Mouse (Mus musculus): ENCODE measurements around the gene Col27a1. TPM values are rescaled to one million over a fixed set of nuclear protein-coding genes. Genes with fewer than 3 reads are reported as not detected.

Col27a1 gene
- total and polyA plus RNA-seq, 2 experiments from 2014 or later: 1.4 to 9.5 TPM

DNA sequence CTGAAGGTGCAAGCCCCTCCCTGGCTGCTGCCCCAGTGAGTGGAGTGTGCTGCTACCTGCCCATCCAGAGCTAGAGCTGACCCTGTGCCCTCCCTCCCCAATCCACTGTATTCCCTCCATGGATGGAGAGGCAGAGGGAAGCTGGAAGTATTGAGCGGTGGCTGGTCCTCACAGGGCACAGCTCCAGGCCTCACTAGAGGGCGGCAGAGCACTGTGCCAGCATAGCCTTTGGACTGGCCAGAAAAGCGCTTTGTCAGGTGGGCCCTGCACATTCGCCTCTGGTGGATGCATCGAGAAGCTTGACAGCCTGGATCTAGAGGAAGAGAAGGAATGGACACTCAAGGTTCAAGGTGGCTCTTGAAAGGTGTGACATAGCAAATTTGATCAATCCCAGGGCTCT is 32.2 kb upstream of the Col27a1 start:
- Histone ChIP-seq H3K36me3 (ENCODE audit: insufficient read depth, low read length) (no peaks in the 10 kb centered on the region), H3K4me2 (ENCODE audit: low read depth, low read length) (no peak overlapping the region), H3K9ac (replicated peaks; ENCODE audit: low read length) (no peak overlapping the region), H3K9me3 (ENCODE audit: low read length) (no peaks in the 10 kb centered on the region), H3K4me3 (ENCODE audit: low read length) (no peak overlapping the region), H3K4me1 (ENCODE audit: insufficient read depth, low read length) (no peaks in the 10 kb centered on the region), H3K27me3 (ENCODE audit: insufficient read depth, low read length) (no peaks in the 10 kb centered on the region), H3K27ac (no peak overlapping the region)
- peak; percentile 92 for DNase-seq (ENCODE audit: low spot score)
- TF ChIP-seq CTCF (IDR thresholded peaks at IDR 0.05; ENCODE audit: low read depth): peak; percentile 96
- 11% methylated on average over 5 of the region's 5 CpGs for WGBS
- peak; percentile 92 for ATAC-seq

DNA sequence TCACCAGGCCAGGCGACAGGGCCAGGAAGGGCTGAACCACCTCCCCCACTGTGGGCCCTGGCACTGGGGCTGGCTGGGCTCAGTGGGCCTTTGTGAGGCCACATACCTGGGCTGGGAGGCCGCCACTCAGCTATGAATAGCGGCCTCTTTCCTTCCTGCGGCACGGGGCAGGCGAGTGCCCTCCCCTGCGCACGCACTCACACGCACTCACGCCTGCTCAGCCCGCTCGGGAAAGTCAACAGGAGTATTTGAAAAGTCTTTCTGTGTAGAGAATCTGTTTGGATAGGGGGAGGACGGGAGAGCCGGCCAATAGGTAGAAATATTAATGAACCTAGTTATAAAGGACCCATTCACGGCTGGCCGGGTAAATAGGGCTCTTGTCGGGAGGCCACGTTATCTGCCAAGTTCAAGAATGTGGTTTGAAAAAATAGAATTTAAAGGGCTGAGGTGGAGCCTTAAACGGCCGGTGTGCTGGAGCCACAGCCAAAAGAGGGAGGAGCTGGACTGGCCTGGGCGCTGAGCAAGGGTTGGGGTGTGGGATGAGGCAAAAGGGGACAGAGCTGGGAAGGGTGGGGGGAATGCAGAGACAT is 27.4 kb upstream of the Col27a1 start:
- 40% methylated on average over 21 of the region's 21 CpGs for WGBS
- H3K36me3 ChIP-seq (ENCODE audit: insufficient read depth, low read length): no peaks in the 10 kb centered on the region
- H3K27ac ChIP-seq: no peak overlapping the region
- no peak for TF ChIP-seq CTCF (IDR thresholded peaks at IDR 0.05; ENCODE audit: low read depth)
- H3K9me3 ChIP-seq (ENCODE audit: low read length): no peaks in the 10 kb centered on the region
- H3K27me3 ChIP-seq (ENCODE audit: insufficient read depth, low read length): no peaks in the 10 kb centered on the region
- DNase-seq (ENCODE audit: low spot score): no peak
- no peak overlapping the region for H3K9ac ChIP-seq (replicated peaks; ENCODE audit: low read length)
- H3K4me2 ChIP-seq (ENCODE audit: low read depth, low read length): no peak overlapping the region
- peak; percentile 50; the same call in 1 of the 2 replicates for ATAC-seq
- no peaks in the 10 kb centered on the region for H3K4me1 ChIP-seq (ENCODE audit: insufficient read depth, low read length)
- no peak overlapping the region for H3K4me3 ChIP-seq (ENCODE audit: low read length)

DNA sequence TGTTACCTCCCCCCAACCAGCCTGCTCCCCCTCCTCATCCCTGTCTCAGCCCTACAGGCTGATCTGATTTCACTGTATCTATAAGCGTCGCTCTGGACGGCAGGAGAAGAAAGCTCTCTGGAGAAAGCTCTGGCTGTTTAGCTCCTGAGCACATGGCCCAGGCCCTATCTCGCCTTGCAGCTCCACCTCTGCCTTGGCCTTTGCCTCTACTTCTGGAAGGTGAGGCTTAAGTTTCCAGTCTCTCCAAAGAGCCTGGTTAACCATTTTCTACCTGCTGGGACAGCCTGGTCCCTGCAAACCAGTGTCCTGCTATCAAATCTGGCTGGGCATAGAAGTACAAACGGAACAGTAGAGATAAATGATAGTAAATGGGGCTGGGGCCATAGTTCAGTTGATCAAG is 22.2 kb upstream of the Col27a1 start:
- 75% methylated on average over 5 of the region's 5 CpGs for WGBS
- Histone ChIP-seq H3K27me3 (ENCODE audit: insufficient read depth, low read length) (no peaks in the 10 kb centered on the region), H3K9ac (replicated peaks; ENCODE audit: low read length) (no peak overlapping the region), H3K27ac (no peak overlapping the region), H3K4me1 (ENCODE audit: insufficient read depth, low read length) (no peaks in the 10 kb centered on the region), H3K4me2 (ENCODE audit: low read depth, low read length) (no peak overlapping the region), H3K9me3 (ENCODE audit: low read length) (no peaks in the 10 kb centered on the region), H3K4me3 (ENCODE audit: low read length) (no peak overlapping the region), H3K36me3 (ENCODE audit: insufficient read depth, low read length) (no peaks in the 10 kb centered on the region)
- ATAC-seq: no peak
- no peak for DNase-seq (ENCODE audit: low spot score)
- TF ChIP-seq CTCF (IDR thresholded peaks at IDR 0.05; ENCODE audit: low read depth): no peak

DNA sequence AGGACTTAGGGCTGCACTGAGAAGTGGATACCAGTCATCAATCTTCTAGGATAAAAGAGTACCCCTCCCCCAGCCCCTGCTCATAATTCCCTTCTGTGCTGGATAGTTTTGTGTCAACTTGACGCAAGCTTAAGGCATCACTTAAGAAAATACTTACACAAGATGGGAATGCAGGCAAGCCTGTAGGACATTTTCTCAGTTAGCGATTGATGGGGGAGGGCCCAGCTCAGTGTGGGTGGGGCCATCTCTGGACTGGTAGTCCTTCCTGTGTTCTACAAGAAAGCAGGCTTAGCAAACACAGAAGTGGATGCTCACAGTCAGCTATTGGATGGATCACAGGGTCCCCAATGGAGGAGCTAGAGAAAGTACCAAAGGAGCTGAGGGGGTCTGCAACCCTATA is 19.4 kb upstream of the Col27a1 start:
- no peak for TF ChIP-seq CTCF (IDR thresholded peaks at IDR 0.05; ENCODE audit: low read depth)
- Histone ChIP-seq H3K4me2 (ENCODE audit: low read depth, low read length) (no peak overlapping the region), H3K9ac (replicated peaks; ENCODE audit: low read length) (no peak overlapping the region), H3K4me3 (ENCODE audit: low read length) (no peak overlapping the region), H3K4me1 (ENCODE audit: insufficient read depth, low read length) (no peaks in the 10 kb centered on the region), H3K36me3 (ENCODE audit: insufficient read depth, low read length) (no peaks in the 10 kb centered on the region), H3K27ac (no peak overlapping the region), H3K9me3 (ENCODE audit: low read length) (no peaks in the 10 kb centered on the region), H3K27me3 (ENCODE audit: insufficient read depth, low read length) (no peaks in the 10 kb centered on the region)
- 80% methylated on average over 2 of the region's 2 CpGs for WGBS
- DNase-seq (ENCODE audit: low spot score): no peak
- ATAC-seq: no peak

DNA sequence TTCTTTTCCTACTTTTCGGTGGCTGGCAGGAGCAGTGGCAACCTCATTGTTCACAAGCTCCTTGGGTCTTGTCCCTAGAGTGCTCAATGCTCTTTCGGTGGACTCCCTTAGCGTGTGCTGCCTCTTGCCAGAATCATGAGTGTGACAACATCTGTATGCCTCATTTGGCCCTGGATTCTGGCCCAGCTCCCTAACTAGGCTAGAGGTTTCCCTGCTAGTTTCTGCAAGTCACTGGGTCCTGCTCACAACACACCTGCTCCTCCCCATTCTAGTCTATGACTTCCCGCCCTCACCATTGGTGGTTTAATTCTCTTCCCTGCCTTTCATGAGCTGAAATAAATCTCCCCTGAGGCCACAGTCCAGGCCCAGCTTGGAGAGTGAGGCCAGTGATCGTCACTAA is 14.4 kb upstream of the Col27a1 start:
- no peaks in the 10 kb centered on the region for H3K9me3 ChIP-seq (ENCODE audit: low read length)
- no peak overlapping the region for H3K9ac ChIP-seq (replicated peaks; ENCODE audit: low read length)
- DNase-seq (ENCODE audit: low spot score) (no peak), ATAC-seq (no peak)
- TF ChIP-seq CTCF (IDR thresholded peaks at IDR 0.05; ENCODE audit: low read depth): no peak
- H3K4me1 ChIP-seq (ENCODE audit: insufficient read depth, low read length): no peaks in the 10 kb centered on the region
- H3K4me2 ChIP-seq (ENCODE audit: low read depth, low read length): no peak overlapping the region
- H3K27me3 ChIP-seq (ENCODE audit: insufficient read depth, low read length): no peaks in the 10 kb centered on the region
- H3K4me3 ChIP-seq (ENCODE audit: low read length): no peak overlapping the region
- WGBS: 91% methylated on average over 5 of the region's 5 CpGs
- no peak overlapping the region for H3K27ac ChIP-seq
- H3K36me3 ChIP-seq (ENCODE audit: insufficient read depth, low read length): no peaks in the 10 kb centered on the region

DNA sequence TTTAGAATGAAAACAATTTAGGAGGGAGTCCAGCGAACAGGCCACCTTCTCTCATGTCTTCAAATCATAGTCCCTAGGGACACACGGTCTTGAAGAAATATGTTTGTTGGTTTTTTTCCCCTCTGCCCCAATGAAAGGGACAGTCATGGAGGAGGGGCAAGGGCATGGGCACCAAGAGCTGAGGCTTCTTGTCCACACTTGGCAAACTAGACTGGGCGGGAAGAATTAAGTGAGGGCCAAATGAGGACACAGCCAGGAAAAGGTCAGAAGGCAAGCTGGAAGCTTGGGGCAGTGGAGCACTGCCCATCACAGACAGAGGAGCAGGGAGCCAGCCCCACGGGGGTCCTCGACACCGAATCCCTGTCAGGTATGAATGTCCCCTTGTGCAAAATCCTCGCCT is 9.9 kb upstream of the Col27a1 start:
- no peak overlapping the region for H3K27ac ChIP-seq
- no peaks in the 10 kb centered on the region for H3K36me3 ChIP-seq (ENCODE audit: insufficient read depth, low read length)
- no peaks in the 10 kb centered on the region for H3K4me1 ChIP-seq (ENCODE audit: insufficient read depth, low read length)
- no peak for DNase-seq (ENCODE audit: low spot score)
- H3K9ac ChIP-seq (replicated peaks; ENCODE audit: low read length): no peak overlapping the region
- 84% methylated on average over 7 of the region's 7 CpGs for WGBS
- TF ChIP-seq CTCF (IDR thresholded peaks at IDR 0.05; ENCODE audit: low read depth): no peak
- no peak for ATAC-seq
- no peaks in the 10 kb centered on the region for H3K9me3 ChIP-seq (ENCODE audit: low read length)
- no peak overlapping the region for H3K4me2 ChIP-seq (ENCODE audit: low read depth, low read length)
- no peaks in the 10 kb centered on the region for H3K27me3 ChIP-seq (ENCODE audit: insufficient read depth, low read length)
- H3K4me3 ChIP-seq (ENCODE audit: low read length): no peak overlapping the region

DNA sequence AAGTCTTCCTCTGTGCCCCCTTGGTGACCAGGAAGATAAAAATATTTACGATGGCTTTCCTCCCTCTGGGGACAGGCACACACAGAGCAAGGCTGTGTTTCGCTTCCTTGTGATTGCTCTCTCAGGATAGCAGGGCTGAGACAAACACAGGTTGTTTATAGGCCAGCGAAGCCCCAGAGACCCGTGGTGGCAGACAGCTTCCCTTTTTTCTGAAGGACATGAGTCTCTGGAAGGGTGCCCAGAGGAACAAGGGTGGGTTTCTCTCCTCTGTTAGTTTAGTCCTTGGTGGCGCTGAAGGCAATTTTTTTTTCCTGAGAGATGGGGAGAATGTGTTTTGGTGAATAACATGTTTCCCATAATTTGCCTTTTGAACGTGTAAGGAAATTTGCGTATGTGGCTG is 8.2 kb upstream of the Col27a1 start:
- H3K27ac ChIP-seq: no peak overlapping the region
- H3K4me1 ChIP-seq (ENCODE audit: insufficient read depth, low read length): no peaks in the 10 kb centered on the region
- no peaks in the 10 kb centered on the region for H3K9me3 ChIP-seq (ENCODE audit: low read length)
- DNase-seq (ENCODE audit: low spot score) (peak; percentile 53), ATAC-seq (peak; percentile 72; the same call in 1 of the 2 replicates)
- WGBS: 47% methylated on average over 7 of the region's 7 CpGs
- H3K36me3 ChIP-seq (ENCODE audit: insufficient read depth, low read length): no peaks in the 10 kb centered on the region
- no peak for TF ChIP-seq CTCF (IDR thresholded peaks at IDR 0.05; ENCODE audit: low read depth)
- no peak overlapping the region for H3K9ac ChIP-seq (replicated peaks; ENCODE audit: low read length)
- no peak overlapping the region for H3K4me3 ChIP-seq (ENCODE audit: low read length)
- no peak overlapping the region for H3K4me2 ChIP-seq (ENCODE audit: low read depth, low read length)
- H3K27me3 ChIP-seq (ENCODE audit: insufficient read depth, low read length): no peaks in the 10 kb centered on the region
